Mouse (Mus musculus) CD4-positive, CD25-positive, alpha-beta regulatory T cell, adult 2 months (primary cell): Measurements from ENCODE around the gene Tas2r125.
"Not testable (repeated sequence)": the region's sequence is repeated elsewhere in the genome, so short reads cannot be mapped to it uniquely, and the experiment has no call there.

ENCODE experiments used
- DNase-seq: peaks from one replicate; pipeline ENCODE4 v3.0.0-alpha.2; 2012; ENCODE audit warnings: low read depth, low spot score

Tas2r125 gene

GRCm38 (mm10) chr6:132909351-132909750, at the start of gene Tas2r125:
TSS of gene Tas2r125 (plus strand) at chr6:132909651.
- no peak for DNase-seq

- DNase-seq = no peak
Measured at GRCm38 (mm10) chr6:132867708-132868107, 41.7 kb upstream of the Tas2r125 start, which contains the start of gene Tas2r110. TSS of gene Tas2r110 (plus strand) at chr6:132868008.

- DNase-seq = no peak
Measured at GRCm38 (mm10) chr6:132892711-132893110, 16.7 kb upstream of the Tas2r125 start, which contains the start of gene Tas2r113. TSS of gene Tas2r113 (plus strand) at chr6:132893011.

GRCm38 (mm10) chr6:132941376-132941775, 31.9 kb downstream of the Tas2r125 start:
- not testable (repeated sequence) for DNase-seq

- DNase-seq = no peak
Measured at GRCm38 (mm10) chr6:132950802-132951201, 41.4 kb downstream of the Tas2r125 start, which contains the start of gene Tas2r129. TSS of gene Tas2r129 (plus strand) at chr6:132951102.

GRCm38 (mm10) chr6:132957819-132958218, 48.4 kb downstream of the Tas2r125 start, which contains the start of gene Tas2r131:
TSS of gene Tas2r131 (minus strand) at chr6:132957919.
- DNase-seq = no peak
